ENCODE assay signal across 14 mouse cellular contexts in genomic region chr12:117959213-117959612, GRCm38 (mm10).
"Had no signal": no experiment of that assay in that cellular context is flagged by ENCODE, and none has a peak within 500 bp of the region (broad histone marks: within the 10 kb centered on the region; RNA-seq: fewer than 3 reads in every experiment).

No protein-coding gene starts in this region.

- ATAC-seq: liver, postnatal 0 days; lung, postnatal 0 days had no signal

- DNase-seq: kidney, adult 18-20 months; kidney, adult 9 months; kidney, postnatal 14 days; kidney, postnatal 4 days; left cerebral cortex, postnatal 4 days; liver, postnatal 0 days; lung, embryonic 14.5 days; lung, postnatal 4 days; midbrain, embryonic 14.5 days; retina, postnatal 1 day; right cerebral cortex, postnatal 25 days; thymus, adult 2 months; thymus, postnatal 25 days had no signal
